10 mouse cellular contexts compared by ENCODE assay signal in genomic region chr13:34109677-34110058, GRCm38 (mm10). TPM values are rescaled to one million over a fixed set of nuclear protein-coding genes. Genes with fewer than 3 reads are reported as not detected.
DNase-seq lines count a peak whose midpoint lies in the region.
"Had no signal": no experiment of that assay in that cellular context is flagged by ENCODE, and none has a peak within 500 bp of the region (broad histone marks: within the 10 kb centered on the region; RNA-seq: fewer than 3 reads in every experiment).

No protein-coding gene starts in this region.

- intact Hi-C loops in left cerebral cortex, postnatal 4 days (cut with DNase I): no loop called here

- peak; percentile 48 to 73 for DNase-seq in lung, adult 18-20 months
- no peak for DNase-seq in lung, postnatal 14 days
- peak; percentile 65 for DNase-seq in WW6 (ENCODE audit: low read depth, low spot score)
- DNase-seq in kidney, adult 8-10 months: peak; percentile 52 to 86
- DNase-seq in retina, embryonic 14.5 days (ENCODE audit: low spot score): peak; percentile 53
- DNase-seq in spleen, adult 18-20 months: no peak
- DNase-seq in left cerebral cortex, postnatal 4 days: no peak
- DNase-seq: cerebellum, postnatal 10 days; liver, postnatal 0 days; thymus, adult 2 months had no signal

RNA-seq across cellular contexts. Expression of gene Tubb2b, which starts 20.6 kb away (rescaled TPM):
- 1,000 to 10,000 TPM; 3,894 to 3,983 TPM for total RNA-seq in left cerebral cortex, postnatal 4 days (2021)

RNA-seq across cellular contexts. Expression of gene Tubb2a, which starts 31.9 kb away (rescaled TPM):
- 1,000 to 10,000 TPM; 2,688 to 2,817 TPM for total RNA-seq in left cerebral cortex, postnatal 4 days (2021)

RNA-seq across cellular contexts. Expression of gene Psmg4, which starts 53.1 kb away (rescaled TPM):
- total RNA-seq in left cerebral cortex, postnatal 4 days (2021): 10 to 100 TPM; 45.5 to 46.4 TPM

Comparison
In these comparisons a context has a peak if more than half of its experiments do, and no peak if none do; other contexts are left out.
1. DNase-seq: peak in lung, adult 18-20 months (2 of 2), WW6 (single experiment), kidney, adult 8-10 months (2 of 2) and retina, embryonic 14.5 days (single experiment); none in lung, postnatal 14 days (single experiment), spleen, adult 18-20 months (0 of 2) and left cerebral cortex, postnatal 4 days (single experiment).